In the genomic region with DNA sequence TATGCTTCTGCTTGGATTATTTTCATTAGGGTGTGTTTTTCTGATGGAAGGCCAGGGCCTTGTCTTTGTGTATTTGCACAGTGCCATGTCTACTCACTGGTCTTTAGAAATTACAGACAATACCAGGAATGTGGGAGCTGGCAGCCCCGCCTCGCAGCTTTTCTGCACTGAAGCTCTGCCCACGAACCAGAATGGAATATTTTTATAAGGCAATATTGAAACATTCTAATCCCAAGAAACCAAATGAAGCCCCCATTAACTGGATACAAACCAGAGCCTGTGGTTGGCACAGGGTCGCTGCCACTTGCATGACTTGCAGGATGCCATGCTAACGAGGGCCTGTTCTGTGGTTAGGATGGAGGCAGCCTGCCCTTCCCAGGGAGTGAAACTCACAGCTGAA, we compare ENCODE assay signal across 24 mouse cellular contexts. TPM values are rescaled to one million over a fixed set of nuclear protein-coding genes. Genes with fewer than 3 reads are reported as not detected.
DNase-seq lines count a peak whose midpoint lies in the region; ATAC-seq lines count a peak whose summit lies in the region.
"Had no signal": no experiment of that assay in that cellular context is flagged by ENCODE, and none has a peak within 500 bp of the region (broad histone marks: within the 10 kb centered on the region; RNA-seq: fewer than 3 reads in every experiment).

No protein-coding gene starts in this region.

- 13% methylated on average over 5 of the region's 5 CpGs for WGBS in forebrain, embryonic 13.5 days
- 37% methylated on average over 5 of the region's 5 CpGs for WGBS in forebrain, embryonic 11.5 days
- WGBS in hindbrain, embryonic 10.5 days = 40% methylated on average over 5 of the region's 5 CpGs
- WGBS in hindbrain, embryonic 11.5 days = 44% methylated on average over 5 of the region's 5 CpGs
- WGBS in midbrain, embryonic 13.5 days = 25% methylated on average over 5 of the region's 5 CpGs

- no peaks in the 10 kb centered on the region for H3K36me3 ChIP-seq in forebrain, embryonic 13.5 days (ENCODE audit: poor library complexity, severe bottlenecking)
- no peaks in the 10 kb centered on the region for H3K36me3 ChIP-seq in forebrain, embryonic 11.5 days (ENCODE audit: control insufficient read depth, insufficient read depth, low read length)
- no peaks in the 10 kb centered on the region for H3K36me3 ChIP-seq in hindbrain, embryonic 10.5 days
- H3K36me3 ChIP-seq in hindbrain, embryonic 11.5 days (ENCODE audit: control insufficient read depth, insufficient read depth, low read length) = no peaks in the 10 kb centered on the region
- no peaks in the 10 kb centered on the region for H3K36me3 ChIP-seq in midbrain, embryonic 13.5 days
- H3K36me3 ChIP-seq: embryonic facial prominence, embryonic 12.5 days; heart, embryonic 15.5 days; limb, embryonic 12.5 days had no signal

- H3K9ac ChIP-seq in forebrain, embryonic 13.5 days = no peak overlapping the region
- no peak overlapping the region for H3K9ac ChIP-seq in forebrain, embryonic 11.5 days (ENCODE audit: low read length)
- no peak overlapping the region for H3K9ac ChIP-seq in hindbrain, embryonic 11.5 days (ENCODE audit: low read depth, low read length)
- H3K9ac ChIP-seq in midbrain, embryonic 13.5 days (replicated peaks) = no peak overlapping the region
- H3K9ac ChIP-seq: embryonic facial prominence, embryonic 12.5 days; heart, embryonic 15.5 days; limb, embryonic 12.5 days; liver, postnatal 0 days had no signal

- ATAC-seq in forebrain, embryonic 13.5 days = peak; percentile 62; the same call in 1 of the 2 replicates
- ATAC-seq in forebrain, embryonic 11.5 days (replicated peaks; ENCODE audit: low FRiP score) = no peak
- ATAC-seq in hindbrain, embryonic 11.5 days (ENCODE audit: low FRiP score) = no peak
- 0 out of 2 replicates have a peak, but pooled peaks have one; percentile 27 for ATAC-seq in midbrain, embryonic 13.5 days
- ATAC-seq: CD4-positive, CD25-positive, alpha-beta regulatory T cell, adult 4 months; intestine, postnatal 0 days; liver, postnatal 0 days had no signal

- peaks cover 21% of the 10 kb centered on the region for H3K4me1 ChIP-seq in forebrain, embryonic 13.5 days
- peaks cover 7% of the 10 kb centered on the region; the same call in 1 of the 2 replicates for H3K4me1 ChIP-seq in forebrain, embryonic 11.5 days (replicated peaks; ENCODE audit: control insufficient read depth, insufficient read depth, low read length)
- peaks cover 26% of the 10 kb centered on the region for H3K4me1 ChIP-seq in hindbrain, embryonic 10.5 days (replicated peaks)
- H3K4me1 ChIP-seq in hindbrain, embryonic 11.5 days (replicated peaks; ENCODE audit: control insufficient read depth, insufficient read depth, low read length) = no peaks in the 10 kb centered on the region
- peaks cover 16% of the 10 kb centered on the region for H3K4me1 ChIP-seq in midbrain, embryonic 13.5 days (replicated peaks)
- H3K4me1 ChIP-seq: heart, embryonic 15.5 days had no signal

- no peak overlapping the region for H3K4me3 ChIP-seq in forebrain, embryonic 13.5 days
- no peak overlapping the region for H3K4me3 ChIP-seq in forebrain, embryonic 11.5 days (ENCODE audit: low read depth, low read length)
- no peak overlapping the region for H3K4me3 ChIP-seq in hindbrain, embryonic 10.5 days
- H3K4me3 ChIP-seq in hindbrain, embryonic 11.5 days (ENCODE audit: low read depth, low read length) = no peak overlapping the region
- no peak overlapping the region for H3K4me3 ChIP-seq in midbrain, embryonic 13.5 days (replicated peaks)
- H3K4me3 ChIP-seq: embryonic facial prominence, embryonic 12.5 days; heart, adult 2 months; heart, embryonic 15.5 days; limb, embryonic 12.5 days had no signal

- H3K4me2 ChIP-seq in forebrain, embryonic 13.5 days = no peak overlapping the region
- H3K4me2 ChIP-seq in forebrain, embryonic 11.5 days (ENCODE audit: low read depth, low read length, severe bottlenecking) = no peak overlapping the region
- H3K4me2 ChIP-seq in hindbrain, embryonic 11.5 days (replicated peaks; ENCODE audit: low read depth, low read length) = no peak overlapping the region
- H3K4me2 ChIP-seq in midbrain, embryonic 13.5 days (replicated peaks) = peak overlapping the region; percentile 11; the same call in 1 of the 2 replicates
- H3K4me2 ChIP-seq: embryonic facial prominence, embryonic 12.5 days; heart, embryonic 15.5 days; limb, embryonic 12.5 days; liver, embryonic 11.5 days had no signal

- DNase-seq in forebrain, embryonic 11.5 days (ENCODE audit: low spot score) = no peak
- peak; percentile 32 for DNase-seq in hindbrain, embryonic 10.5 days (ENCODE audit: low spot score)
- DNase-seq in hindbrain, embryonic 11.5 days (ENCODE audit: low spot score) = no peak
- DNase-seq in Muller cell, postnatal 12 days (ENCODE audit: inconsistent ontology term) = peak; percentile 85
- no peak for DNase-seq in kidney, postnatal 25 days
- DNase-seq: adrenal gland, postnatal 25 days; cerebellum, adult 9-10 months; gastrocnemius, postnatal 25 days; heart, adult 2 months; heart, postnatal 4 days; kidney, postnatal 36 days; liver, postnatal 0 days; lung, postnatal 14 days; right cerebral cortex, postnatal 14 days; thymus, postnatal 14 days had no signal

- no peak overlapping the region for H3K27ac ChIP-seq in forebrain, embryonic 13.5 days
- no peak overlapping the region for H3K27ac ChIP-seq in forebrain, embryonic 11.5 days (ENCODE audit: low read depth, low read length)
- H3K27ac ChIP-seq in hindbrain, embryonic 10.5 days = peak overlapping the region; percentile 25; the same call in 1 of the 2 replicates
- H3K27ac ChIP-seq in hindbrain, embryonic 11.5 days (ENCODE audit: low read depth, low read length) = no peak overlapping the region
- H3K27ac ChIP-seq in midbrain, embryonic 13.5 days = no peak overlapping the region
- H3K27ac ChIP-seq: embryonic facial prominence, embryonic 12.5 days; heart, adult 2 months; heart, embryonic 15.5 days; limb, embryonic 12.5 days had no signal

- no peaks in the 10 kb centered on the region for H3K9me3 ChIP-seq in forebrain, embryonic 13.5 days (replicated peaks)
- H3K9me3 ChIP-seq in forebrain, embryonic 11.5 days (ENCODE audit: control insufficient read depth, low read length) = no peaks in the 10 kb centered on the region
- H3K9me3 ChIP-seq in hindbrain, embryonic 10.5 days = no peaks in the 10 kb centered on the region
- H3K9me3 ChIP-seq in hindbrain, embryonic 11.5 days (ENCODE audit: control insufficient read depth, low read length) = no peaks in the 10 kb centered on the region
- H3K9me3 ChIP-seq in midbrain, embryonic 13.5 days = no peaks in the 10 kb centered on the region
- H3K9me3 ChIP-seq: embryonic facial prominence, embryonic 12.5 days; heart, embryonic 15.5 days; limb, embryonic 12.5 days had no signal

- H3K27me3 ChIP-seq in forebrain, embryonic 13.5 days = peaks cover 28% of the 10 kb centered on the region
- no peaks in the 10 kb centered on the region for H3K27me3 ChIP-seq in forebrain, embryonic 11.5 days (ENCODE audit: control insufficient read depth, insufficient read depth, low read length)
- peaks cover 69% of the 10 kb centered on the region for H3K27me3 ChIP-seq in hindbrain, embryonic 10.5 days (ENCODE audit: insufficient read depth, poor library complexity, severe bottlenecking)
- H3K27me3 ChIP-seq in hindbrain, embryonic 11.5 days (ENCODE audit: control insufficient read depth, insufficient read depth, low read length) = no peaks in the 10 kb centered on the region
- peaks cover 69% of the 10 kb centered on the region for H3K27me3 ChIP-seq in midbrain, embryonic 13.5 days
- H3K27me3 ChIP-seq: embryonic facial prominence, embryonic 12.5 days had no signal

RNA-seq across cellular contexts. Expression of gene Gm10320, which starts 54.3 kb away (rescaled TPM):
- polyA plus RNA-seq in forebrain, embryonic 13.5 days (2015; fragmentation: Nextera tagmentation; extraction: Ambion mirVana) = 0.81 and 2.6 TPM in 2 replicates
- polyA plus RNA-seq in forebrain, embryonic 11.5 days (2014; fragmentation: Nextera tagmentation; extraction: Ambion mirVana) = 1.5 and 1.9 TPM in 2 replicates
- polyA plus RNA-seq in hindbrain, embryonic 10.5 days (2016; fragmentation: Nextera tagmentation; extraction: Ambion mirVana) = 1.4 and 1.6 TPM in 2 replicates
- polyA plus RNA-seq in hindbrain, embryonic 11.5 days (2014; fragmentation: Nextera tagmentation; extraction: Ambion mirVana) = 0.78 and 0.94 TPM in 2 replicates
- 0.51 and 2.4 TPM in 2 replicates for polyA plus RNA-seq in midbrain, embryonic 13.5 days (2015; fragmentation: Nextera tagmentation; extraction: Ambion mirVana)
- polyA plus RNA-seq: testis, adult 2 months had no signal

Comparison
In these comparisons a context has a peak if more than half of its experiments do, and no peak if none do; other contexts are left out.
1. ATAC-seq: peak in forebrain, embryonic 13.5 days (single experiment) and midbrain, embryonic 13.5 days (single experiment); none in forebrain, embryonic 11.5 days (single experiment) and hindbrain, embryonic 11.5 days (single experiment).
2. DNase-seq: peak in hindbrain, embryonic 10.5 days (single experiment) and Muller cell, postnatal 12 days (single experiment); none in forebrain, embryonic 11.5 days (single experiment), hindbrain, embryonic 11.5 days (single experiment) and kidney, postnatal 25 days (0 of 2).